Mouse (Mus musculus) layer of hippocampus, postnatal 14 days (tissue): ENCODE data around the gene Pde4b. TPM values are rescaled to one million over a fixed set of nuclear protein-coding genes. Genes with fewer than 3 reads are reported as not detected.
"Not testable (repeated sequence)": the region's sequence is repeated elsewhere in the genome, so short reads cannot be mapped to it uniquely, and the experiment has no call there.

Experiments used
- DNase-seq, 2 experiments: peaks; one replicate each; pipeline ENCODE4 v3.0.0; 2021 to 2022; ENCODE audit warnings: low spot score in 2 of 2, mixed read lengths in 1 of 2
- total RNA-seq, 2 experiments: library from RNA; stranded (reverse); gene quantifications; 2 replicates each; pipeline ENCODE4 v1.2.3; 2021

The Pde4b gene
- total RNA-seq, 2 experiments from 2014 or later, result 61.5 to 68.9 TPM

DNA sequence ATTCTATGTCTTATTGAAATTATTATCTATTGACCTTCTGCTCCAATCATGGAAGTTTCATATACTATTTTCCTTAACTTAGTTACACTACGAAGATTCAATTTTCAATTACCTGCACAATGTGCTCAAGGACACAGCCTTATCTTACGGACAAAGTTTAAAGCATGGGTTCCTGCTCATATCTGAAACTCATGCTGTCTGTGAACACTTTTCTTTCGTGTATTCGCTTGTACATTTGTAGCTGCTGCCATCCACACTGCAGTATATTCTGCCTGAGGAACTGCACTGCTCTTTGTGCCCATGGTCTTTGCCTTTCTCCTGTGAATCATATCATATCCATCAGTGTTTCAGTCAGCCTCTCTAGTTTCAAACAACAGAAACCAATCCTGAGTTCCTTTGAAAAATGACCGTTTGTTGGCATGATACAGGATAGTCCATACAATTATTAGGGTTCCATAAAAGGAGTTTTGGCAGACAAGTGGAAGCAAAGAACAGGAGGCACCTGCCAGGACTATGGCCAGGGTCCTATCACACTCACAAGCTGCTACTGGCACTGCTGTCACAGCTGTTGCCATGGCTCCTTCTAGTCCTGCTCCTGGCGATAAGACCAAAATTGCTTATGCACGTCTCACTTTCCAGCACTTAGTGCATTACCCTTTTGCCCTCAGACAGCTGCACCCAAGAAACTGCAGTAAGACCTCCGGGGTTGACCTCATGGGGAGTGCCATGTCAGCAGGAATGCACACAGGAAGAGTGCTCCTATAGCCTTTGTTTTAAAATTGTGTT lies 359.0 kb downstream of the Pde4b start:
- DNase-seq, result no peak

DNA sequence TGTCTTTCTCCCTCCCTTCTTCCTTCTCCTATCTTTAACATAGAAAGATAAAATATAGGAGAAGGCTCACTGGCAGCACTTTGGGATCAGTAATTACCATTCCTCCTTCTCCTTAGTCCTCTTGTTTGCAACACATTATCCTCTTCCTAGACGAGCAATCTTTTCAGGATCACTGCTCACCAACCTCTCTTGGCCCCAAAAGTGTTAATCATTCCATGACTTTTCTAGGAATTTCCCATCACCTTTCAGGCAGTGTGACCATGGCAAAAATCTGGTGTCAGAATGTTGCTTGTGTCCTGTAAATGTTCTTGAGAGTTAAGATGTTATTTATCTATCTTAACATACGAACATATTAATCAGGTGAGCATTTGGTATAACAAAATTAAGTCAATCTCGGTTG lies 369.1 kb downstream of the Pde4b start:
- no peak for DNase-seq

DNA sequence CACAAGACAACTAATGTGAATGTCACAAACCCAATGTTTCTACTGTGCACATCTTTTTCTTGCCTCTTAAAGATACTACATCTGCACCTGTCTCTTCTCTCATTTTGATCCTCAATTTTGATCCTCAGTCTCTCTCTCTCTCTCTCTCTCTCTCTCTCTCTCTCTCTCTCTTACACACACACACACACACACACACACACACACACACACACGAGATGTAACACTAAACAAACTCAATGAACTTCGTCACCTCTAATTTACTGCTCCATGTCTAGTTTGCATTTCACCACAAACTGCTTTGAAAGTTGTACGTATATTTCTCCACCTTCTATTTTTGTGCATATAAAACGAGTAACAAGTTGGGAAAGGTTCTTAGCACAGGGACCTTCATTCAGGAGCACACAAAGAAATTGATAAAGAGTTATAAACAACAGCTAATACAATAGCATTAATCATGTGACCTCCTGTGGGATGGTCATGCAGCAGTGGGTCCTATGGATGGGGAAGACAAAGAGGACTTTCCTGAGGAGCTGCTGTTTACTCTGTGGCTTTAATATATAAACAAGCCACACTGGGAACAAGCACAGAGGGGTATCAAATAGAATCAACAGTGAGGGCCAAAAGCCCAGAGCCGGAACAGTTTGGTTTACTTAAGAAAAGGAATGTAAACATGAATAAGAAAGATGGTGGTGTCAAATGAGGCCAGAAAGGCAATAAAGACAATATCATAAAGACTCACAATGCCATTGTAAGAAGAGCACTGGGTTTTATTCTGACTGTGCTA lies 372.1 kb downstream of the Pde4b start:
- DNase-seq, result no peak

DNA sequence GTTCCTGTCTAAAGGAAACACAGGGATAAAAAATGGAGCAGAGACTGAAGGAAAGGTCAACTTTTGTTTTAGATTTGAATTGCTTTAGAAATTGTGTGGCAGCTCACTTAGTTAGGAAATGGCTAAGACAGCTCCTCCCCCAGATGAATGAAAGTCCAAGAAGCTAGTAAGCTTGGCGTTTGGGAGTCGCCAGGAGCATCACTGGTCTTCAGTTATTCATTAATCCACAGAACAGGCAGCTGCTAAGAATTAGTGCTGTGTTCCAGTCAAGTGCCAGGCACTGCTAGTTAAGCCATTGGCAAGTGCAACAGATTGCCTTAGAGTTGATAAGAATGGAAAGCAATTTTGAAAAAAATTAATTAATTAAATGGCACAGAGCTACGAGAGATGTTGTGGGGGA lies 390.8 kb downstream of the Pde4b start:
- DNase-seq, result no peak

DNA sequence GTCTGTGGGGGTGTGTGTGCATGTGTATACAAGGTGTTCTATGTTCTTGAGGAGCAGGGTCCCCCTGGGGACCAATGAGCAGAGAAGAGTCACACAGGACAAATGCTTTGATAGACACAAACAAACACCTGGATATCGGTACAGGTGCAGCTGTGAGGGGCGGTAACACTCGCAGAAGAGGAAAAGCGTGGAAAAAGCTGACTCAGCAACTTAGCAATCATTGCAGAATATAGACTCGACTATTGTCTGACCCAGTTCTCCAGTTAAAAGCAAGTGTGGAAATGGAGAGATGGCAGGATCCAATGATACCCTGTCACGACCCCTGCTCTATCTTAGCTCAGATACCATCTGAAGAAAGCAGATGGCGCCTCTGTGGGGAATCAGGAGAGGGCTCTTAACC lies 391.5 kb downstream of the Pde4b start:
- DNase-seq, result no peak

DNA sequence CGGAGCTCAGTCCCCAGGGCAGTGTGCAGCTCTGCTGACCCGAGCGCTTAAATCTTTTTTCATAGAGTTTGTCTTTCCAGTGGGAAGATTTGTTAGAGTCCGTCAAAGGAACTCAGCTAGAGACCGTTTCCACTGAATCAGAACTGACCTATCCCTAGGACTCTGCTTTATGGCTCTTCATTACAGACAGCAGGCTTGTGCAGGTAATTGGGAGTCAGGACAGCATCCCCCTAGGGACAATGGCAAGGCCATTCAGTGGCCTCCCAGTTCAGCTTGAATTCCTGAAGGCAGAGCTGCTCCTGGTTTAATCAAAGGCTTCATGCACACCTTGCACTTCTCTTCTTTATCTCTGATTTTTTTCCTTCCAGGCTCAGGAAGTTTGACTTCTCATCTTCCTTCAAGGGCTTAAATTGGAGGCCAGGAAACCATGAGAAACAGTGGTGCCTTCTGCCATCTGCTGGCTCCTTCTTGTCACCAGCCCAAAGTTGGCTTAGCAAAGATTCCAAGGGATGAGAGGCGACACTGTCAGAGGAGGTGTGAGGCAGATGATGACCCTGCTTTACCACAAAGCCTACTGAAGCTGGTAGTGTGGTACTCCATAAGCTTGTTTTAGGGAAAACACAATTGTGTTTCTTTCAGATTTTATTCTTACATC lies 393.6 kb downstream of the Pde4b start:
- peak in 1 of 2 experiments; percentile 52 for DNase-seq

DNA sequence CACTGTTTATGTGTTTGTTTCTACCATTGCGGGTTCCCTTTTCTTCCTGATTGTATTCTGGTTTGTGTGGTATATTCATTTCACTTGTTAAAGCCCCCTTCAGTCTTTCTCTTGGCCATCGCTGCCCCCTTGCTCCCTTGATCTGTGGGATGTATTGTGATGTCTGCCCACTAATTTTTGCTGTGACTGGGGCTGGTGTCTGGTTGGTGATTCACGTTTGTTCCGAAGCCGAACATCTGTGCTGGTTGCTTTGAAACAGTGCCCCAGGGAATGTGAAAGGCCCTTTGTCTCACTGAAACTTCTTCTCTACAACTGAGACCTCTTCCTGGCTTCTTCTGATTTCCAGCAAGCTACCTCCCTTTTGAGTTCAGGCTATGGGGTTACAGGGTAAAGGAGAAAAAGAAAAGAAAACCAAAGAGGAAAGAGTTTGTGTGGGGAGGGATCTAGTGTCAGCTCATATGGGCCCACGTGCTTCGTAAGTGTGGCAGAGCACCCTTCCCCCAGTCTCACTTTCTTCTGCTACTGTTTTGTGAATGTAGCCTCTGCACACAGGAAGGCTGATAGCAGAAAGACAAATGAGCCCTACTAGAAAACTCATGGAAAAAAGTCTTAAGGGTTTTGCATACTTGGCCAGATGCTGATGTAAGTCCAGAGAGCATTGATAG lies 396.1 kb downstream of the Pde4b start:
- no peak for DNase-seq

DNA sequence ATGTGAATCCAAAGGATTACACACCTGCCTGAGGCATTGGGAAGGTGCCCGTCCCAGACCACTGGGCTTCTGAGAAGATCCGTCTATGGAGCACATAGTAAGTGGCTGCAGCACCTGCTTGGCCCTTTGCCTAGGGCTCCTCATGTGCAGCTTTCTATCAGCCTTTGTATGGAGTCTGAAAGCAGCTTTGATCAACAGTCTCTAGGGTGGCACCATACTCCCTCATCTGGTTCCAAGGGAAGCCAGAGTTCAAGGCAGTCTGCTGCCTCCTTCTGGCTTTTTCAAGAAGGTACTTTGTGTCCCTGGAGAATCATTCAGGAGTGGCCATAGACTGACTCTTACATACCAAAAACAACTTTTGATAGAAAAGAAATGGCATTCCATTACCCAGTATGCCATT lies 397.4 kb downstream of the Pde4b start:
- peak in 1 of 2 experiments; percentile 45 for DNase-seq

DNA sequence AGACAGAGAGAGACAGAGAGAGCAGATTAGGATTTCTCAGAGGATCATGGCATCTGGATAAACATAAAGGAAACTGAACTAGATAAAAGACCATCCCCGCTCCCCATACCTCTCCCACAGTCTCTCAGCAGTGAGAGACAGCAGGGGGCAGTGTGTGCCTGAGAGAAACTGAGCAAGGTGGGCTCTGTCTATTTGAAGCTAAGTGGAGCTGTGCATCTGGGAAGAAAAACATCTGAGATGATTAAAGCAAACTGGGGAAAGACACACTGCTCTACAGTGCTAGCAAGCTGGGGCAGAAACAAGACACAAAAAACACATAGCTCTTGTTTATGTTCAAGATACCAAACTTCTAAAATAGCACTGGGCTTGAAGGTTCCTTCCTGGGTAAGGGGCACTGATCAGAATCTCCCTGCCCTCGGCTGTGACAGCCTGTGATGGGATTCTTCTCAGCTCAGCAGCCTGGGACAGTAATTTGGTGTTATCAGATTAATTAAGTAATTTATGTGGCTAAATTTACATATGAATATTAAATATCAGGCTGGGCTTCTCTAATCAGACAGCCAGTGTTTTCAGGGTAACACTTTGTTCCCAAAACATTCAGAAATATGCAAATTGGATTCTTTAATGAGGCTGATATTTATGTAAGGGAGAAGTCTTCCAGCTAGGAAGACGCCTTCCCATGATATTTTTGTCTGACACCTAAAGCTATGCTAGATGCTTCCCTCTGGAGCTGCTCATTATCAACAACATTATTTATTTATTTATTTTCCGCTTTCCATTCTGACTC lies 399.0 kb downstream of the Pde4b start:
- DNase-seq, result no peak

DNA sequence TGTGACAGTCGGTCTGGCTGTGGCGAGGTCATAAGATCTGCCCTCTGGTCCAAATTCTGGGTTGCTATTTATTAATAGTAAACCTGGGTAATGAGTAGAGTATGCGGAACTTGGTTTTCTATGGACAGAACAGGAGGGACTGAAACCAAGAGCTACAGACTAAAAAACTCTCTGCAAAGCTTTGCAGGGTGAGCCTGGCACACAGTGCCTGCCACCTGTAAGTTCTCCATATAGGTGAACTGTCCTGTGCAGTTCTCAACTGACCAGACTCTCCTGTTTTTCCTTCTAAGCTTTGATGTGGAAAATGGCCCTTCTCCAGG lies 399.5 kb downstream of the Pde4b start:
- no peak for DNase-seq

DNA sequence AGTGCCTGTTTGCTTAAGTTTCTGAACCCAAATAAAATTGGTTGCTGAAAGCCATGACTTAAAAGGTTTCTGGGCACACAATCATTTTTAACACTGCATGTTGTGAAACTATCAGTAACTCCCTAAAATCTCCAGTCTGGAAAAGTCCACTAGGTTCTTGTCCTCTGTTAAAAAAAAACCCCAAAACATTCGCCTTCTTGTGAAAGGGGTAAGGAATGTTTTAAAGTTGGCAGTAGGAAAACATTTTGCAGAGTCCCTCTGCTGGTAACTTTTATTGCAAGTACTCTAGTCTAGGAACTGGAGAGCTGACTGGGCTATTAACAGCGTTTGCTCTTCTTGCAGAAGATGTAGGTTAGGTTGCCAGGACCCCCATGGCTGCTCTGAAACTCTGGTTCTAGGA lies 400.7 kb downstream of the Pde4b start:
- DNase-seq, result no peak

DNA sequence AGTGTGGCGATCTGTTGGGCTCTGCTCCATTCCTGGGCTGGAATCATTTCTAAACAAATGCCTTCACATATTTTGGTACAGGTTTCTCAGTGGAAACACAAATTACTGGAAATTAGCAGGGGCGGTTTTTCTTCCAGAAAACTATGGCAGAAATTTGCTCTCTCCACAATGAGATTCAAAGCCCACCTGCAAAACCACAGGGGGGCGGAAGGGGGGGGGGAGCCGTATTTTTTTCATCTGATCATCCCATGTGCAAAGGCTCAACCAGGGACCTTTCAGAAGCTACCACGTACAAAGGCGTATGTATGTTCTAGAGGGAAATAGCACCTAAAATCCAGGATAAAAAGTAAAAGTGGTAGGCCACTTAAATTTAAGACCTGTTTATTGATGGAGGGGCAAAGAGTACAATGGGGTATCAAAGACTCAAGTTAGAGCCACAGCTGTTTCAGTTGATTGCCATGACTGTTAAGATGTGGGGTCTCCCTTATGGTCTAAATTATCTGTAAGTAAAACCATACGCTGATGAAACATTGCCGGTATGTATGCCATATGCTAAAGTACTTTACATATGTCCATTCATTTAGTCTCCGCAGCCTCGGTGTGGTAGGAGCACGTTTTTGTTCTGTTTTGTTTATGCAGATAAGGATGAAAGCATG lies 404.3 kb downstream of the Pde4b start:
- no peak for DNase-seq

DNA sequence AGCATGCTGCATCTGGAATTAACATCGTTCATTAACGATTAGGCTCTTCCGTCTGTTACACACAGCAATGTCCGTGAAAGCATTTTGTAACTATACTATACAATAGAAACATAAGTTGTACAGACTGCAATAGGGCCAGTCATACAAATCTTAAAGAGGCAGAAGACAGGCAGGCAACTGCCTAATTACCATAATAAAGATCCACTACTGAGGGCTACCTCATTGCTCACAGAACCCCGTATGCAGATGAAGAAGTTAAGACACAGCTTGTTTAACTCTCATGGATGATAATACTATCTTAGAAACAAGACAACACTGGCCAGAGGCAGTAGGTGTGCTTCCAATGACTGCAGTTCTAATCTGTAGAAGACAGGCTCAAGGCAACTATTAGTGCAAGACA lies 405.6 kb downstream of the Pde4b start:
- DNase-seq, result no peak

DNA sequence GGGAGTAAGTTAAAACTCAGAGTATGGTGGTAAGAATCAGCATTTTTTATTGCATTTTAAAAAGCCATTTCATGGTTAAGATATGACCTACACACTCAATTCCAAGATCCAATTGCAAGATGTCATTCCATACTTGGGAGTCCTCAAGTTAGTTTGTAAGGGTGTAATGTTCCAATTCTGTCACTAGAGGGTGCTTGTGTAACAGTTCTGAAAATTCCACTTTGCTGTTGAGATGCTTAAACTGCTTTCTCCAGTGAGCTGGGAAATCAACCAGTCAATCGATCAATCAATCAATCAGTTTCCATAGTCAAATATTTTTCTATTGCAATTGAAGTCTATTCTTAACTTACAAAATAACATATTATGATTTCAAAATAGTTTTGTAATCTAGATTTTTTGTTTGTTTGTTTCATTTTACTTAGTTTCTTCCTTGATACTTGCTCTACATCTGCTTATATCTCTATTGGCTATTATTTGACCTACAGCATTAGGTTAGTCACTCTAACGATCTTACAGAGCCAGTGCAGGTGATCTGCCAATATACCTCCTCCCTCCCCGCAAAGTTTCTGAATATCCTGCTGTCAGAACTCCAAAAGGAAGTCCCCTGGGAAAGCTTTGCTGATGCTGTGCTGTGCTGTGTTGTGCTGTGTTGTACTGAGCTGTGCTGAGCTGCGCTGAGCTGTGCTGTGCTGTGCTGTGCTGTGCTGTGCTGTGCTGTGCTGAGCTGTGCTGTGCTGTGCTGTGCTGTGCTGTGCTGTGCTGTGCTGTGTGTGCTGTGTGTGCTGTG lies 406.2 kb downstream of the Pde4b start:
- peak in 1 of 2 experiments; percentile 77 for DNase-seq

DNA sequence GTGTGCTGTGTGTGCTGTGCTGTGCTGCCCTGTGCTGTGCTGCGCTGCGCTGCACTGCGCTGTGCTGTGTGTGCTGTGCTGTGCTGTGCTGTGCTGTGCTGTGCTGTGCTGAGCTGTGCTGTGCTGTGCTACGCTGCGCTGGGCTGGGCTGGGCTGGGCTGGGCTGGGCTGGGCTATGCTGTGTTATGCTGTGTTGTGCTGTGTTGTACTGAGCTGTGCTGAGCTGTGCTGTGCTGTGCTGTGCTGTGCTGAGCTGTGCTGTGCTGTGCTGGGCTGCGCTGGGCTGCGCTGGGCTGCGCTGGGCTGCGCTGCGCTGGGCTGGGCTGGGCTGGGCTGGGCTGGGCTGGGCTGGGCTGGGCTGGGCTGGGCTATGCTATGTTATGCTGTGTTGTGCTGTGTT lies 406.9 kb downstream of the Pde4b start:
- DNase-seq, result not testable (repeated sequence)

DNA sequence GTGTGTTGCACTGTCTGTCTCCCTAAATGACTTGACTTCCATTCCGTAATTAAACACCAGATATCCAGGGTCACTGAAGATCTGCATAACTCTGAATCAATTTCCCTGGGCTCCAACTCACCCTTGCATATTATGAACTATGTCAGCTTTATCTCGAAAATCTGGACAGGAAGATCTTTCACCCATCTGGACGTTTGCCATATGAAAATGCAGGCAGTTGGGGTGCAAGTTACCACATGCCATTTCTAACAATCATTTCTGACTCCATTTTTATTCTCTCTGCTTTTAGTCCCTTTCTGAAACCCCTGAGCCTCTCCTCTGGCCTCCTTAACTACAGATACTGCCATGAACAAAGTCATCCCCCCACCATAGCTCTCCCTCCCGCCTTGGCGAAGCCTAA lies 407.7 kb downstream of the Pde4b start:
- no peak for DNase-seq

DNA sequence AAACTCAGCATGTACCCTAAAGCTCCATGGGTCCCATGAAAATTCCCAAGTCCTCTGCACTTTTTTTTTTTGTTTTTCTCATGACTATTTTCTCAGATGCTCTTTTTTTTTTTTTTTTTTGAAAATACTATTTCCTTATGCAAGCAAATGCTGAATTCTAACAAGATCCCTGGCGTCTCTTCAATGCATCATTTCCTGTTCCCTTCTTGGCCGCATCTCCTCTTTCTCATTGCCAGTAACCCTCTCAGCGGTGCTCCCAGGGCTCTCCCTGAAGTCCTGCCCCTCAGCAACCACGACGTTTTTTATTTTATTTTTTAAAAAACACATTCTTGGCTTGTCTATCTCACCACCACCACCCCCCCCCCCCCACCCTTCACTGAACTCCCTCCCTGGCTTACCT lies 408.1 kb downstream of the Pde4b start:
- no peak for DNase-seq

DNA sequence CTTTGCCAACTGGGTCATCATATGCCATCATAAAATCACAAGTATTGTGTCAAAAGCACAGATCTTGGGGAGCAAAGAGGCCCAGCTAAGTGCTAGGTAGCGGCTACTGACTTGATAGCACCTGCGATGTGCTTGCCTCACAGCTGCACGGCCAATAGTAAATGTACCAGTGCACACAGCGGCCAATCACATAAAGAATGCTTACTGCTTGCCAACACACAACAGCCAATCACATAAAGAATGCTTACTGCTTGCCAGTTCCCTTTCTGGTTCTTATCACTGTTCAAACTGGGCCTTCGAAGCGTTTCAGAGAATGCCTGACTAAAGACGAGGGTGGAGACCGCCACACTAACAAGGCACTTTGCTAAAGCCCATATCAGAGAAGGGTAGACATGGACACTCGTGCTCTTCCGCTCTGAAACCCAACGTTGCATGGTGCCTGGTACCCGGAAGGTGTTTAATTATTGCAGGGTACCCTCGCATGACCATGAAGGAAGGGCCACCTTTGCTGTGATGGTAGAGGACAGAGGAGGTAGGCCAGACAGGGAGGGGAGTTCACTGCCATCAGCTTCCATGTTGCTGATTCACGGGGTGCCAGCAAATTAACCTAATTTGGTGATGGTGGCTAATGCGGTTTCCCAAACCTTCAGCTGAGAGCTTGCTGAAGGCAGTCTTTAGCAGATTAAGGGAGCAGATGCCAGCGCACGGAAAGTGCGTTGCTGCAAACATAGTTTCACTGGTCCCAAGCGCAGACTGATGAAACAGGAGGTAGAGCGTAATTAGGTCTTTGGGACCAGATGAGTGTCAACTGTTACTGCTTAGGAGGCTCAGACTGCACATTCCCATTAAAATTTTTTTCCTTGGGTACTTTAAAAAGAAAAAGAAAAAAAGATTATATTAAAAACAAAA lies 409.2 kb downstream of the Pde4b start:
- DNase-seq, result peak; percentile 58 to 67

DNA sequence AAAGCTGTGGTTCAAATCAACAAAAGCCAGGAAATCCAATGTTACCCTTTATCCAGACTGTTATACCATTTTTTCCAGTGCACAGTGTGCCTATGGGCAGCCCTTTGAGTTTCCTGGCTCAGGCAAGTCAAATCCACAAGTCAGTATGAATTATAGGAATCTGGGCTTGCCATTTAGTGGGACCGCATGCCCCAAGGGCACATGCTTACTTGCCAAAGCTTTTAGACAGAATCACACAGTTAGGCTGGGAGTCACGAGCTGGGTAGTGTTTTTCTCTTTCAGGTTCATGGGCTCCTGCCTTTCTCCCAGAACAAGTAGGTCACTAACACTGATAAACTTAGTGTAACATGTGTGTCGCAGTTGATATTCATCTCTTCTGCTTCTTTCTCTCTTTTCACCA lies 409.9 kb downstream of the Pde4b start:
- DNase-seq, result no peak
